In the genomic region with DNA sequence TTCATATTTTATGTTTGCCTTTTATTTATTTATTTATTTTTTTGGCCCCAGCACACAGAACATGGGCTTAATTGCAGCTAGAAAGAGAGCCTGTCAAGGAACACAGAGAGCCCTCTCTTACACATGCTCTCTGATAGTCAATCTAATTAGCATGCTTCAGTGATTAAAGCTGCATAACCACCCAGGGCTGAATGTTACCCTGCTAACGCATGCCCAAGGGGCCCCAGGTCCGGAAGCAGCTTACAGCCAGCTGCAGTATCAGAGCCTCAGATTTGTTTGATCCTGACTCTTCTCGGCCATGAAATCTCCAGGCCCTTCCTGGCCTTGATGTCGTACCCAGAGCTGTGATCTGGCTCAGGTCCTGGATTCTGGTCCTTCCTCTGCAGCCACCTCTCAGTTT, we compare ENCODE assay signal across 17 mouse cellular contexts.
DNase-seq lines count a peak whose midpoint lies in the region; ATAC-seq and TF ChIP-seq lines count a peak whose summit lies in the region.
"Had no signal": no experiment of that assay in that cellular context is flagged by ENCODE, and none has a peak within 500 bp of the region (broad histone marks: within the 10 kb centered on the region; RNA-seq: fewer than 3 reads in every experiment).

No protein-coding gene starts in this region.

- no peaks in the 10 kb centered on the region for H3K27me3 ChIP-seq in hindbrain, embryonic 12.5 days
- no peaks in the 10 kb centered on the region for H3K27me3 ChIP-seq in hindbrain, embryonic 10.5 days (ENCODE audit: insufficient read depth, poor library complexity, severe bottlenecking)
- no peaks in the 10 kb centered on the region for H3K27me3 ChIP-seq in embryonic facial prominence, embryonic 10.5 days (replicated peaks; ENCODE audit: low read depth, poor library complexity, severe bottlenecking)
- H3K27me3 ChIP-seq in hindbrain, embryonic 14.5 days (ENCODE audit: control insufficient read depth, insufficient read depth, low read length) = no peaks in the 10 kb centered on the region
- H3K27me3 ChIP-seq in midbrain, embryonic 16.5 days (ENCODE audit: control insufficient read depth, insufficient read depth, low read depth, low read length) = no peaks in the 10 kb centered on the region
- no peaks in the 10 kb centered on the region for H3K27me3 ChIP-seq in thymus, adult 2 months (ENCODE audit: control insufficient read depth, insufficient read depth, low read length)
- H3K27me3 ChIP-seq: lung, embryonic 15.5 days had no signal

- ATAC-seq in hindbrain, embryonic 12.5 days (ENCODE audit: low FRiP score) = peak; percentile 51; the same call in 1 of the 2 replicates
- ATAC-seq in hindbrain, embryonic 14.5 days (ENCODE audit: low FRiP score) = peak; percentile 51; the same call in 1 of the 2 replicates
- peak; percentile 70; the same call in 1 of the 2 replicates for ATAC-seq in midbrain, embryonic 16.5 days

- H3K9ac ChIP-seq in hindbrain, embryonic 12.5 days = no peak overlapping the region
- no peak overlapping the region for H3K9ac ChIP-seq in hindbrain, embryonic 14.5 days
- H3K9ac ChIP-seq in midbrain, embryonic 16.5 days (ENCODE audit: low read depth, low read length) = no peak overlapping the region
- H3K9ac ChIP-seq: lung, embryonic 15.5 days had no signal

- no peak for TF ChIP-seq CTCF in thymus, adult 2 months (IDR thresholded peaks at IDR 0.05; ENCODE audit: borderline replicate concordance, control insufficient read depth, extremely low read depth, insufficient read depth, low read length, poor library complexity)

- no peak overlapping the region for H3K27ac ChIP-seq in hindbrain, embryonic 12.5 days
- no peak overlapping the region for H3K27ac ChIP-seq in hindbrain, embryonic 10.5 days
- H3K27ac ChIP-seq in embryonic facial prominence, embryonic 10.5 days (replicated peaks) = no peak overlapping the region; the same call in 1 of the 2 replicates
- H3K27ac ChIP-seq in hindbrain, embryonic 14.5 days = no peak overlapping the region
- peak overlapping the region; percentile 38 for H3K27ac ChIP-seq in midbrain, embryonic 16.5 days (ENCODE audit: low read length)
- H3K27ac ChIP-seq in thymus, adult 2 months (ENCODE audit: control insufficient read depth, insufficient read depth, low read length) = no peak overlapping the region
- H3K27ac ChIP-seq: heart, embryonic 10.5 days; lung, embryonic 15.5 days had no signal

- TF ChIP-seq POLR2A in thymus, adult 2 months (IDR thresholded peaks at IDR 0.05; ENCODE audit: control insufficient read depth, extremely low read depth, insufficient read depth, low read length, poor library complexity) = no peak

- H3K4me3 ChIP-seq in hindbrain, embryonic 12.5 days = no peak overlapping the region
- H3K4me3 ChIP-seq in hindbrain, embryonic 10.5 days = no peak overlapping the region
- no peak overlapping the region for H3K4me3 ChIP-seq in embryonic facial prominence, embryonic 10.5 days
- H3K4me3 ChIP-seq in hindbrain, embryonic 14.5 days (replicated peaks; ENCODE audit: low read length) = no peak overlapping the region
- H3K4me3 ChIP-seq in midbrain, embryonic 16.5 days (ENCODE audit: low read depth, low read length) = no peak overlapping the region
- H3K4me3 ChIP-seq in thymus, adult 2 months (ENCODE audit: control insufficient read depth, insufficient read depth, low read length) = no peak overlapping the region
- H3K4me3 ChIP-seq: heart, embryonic 10.5 days; lung, embryonic 15.5 days had no signal

- no peak overlapping the region for H3K4me2 ChIP-seq in hindbrain, embryonic 12.5 days (replicated peaks)
- no peak overlapping the region for H3K4me2 ChIP-seq in hindbrain, embryonic 14.5 days (replicated peaks)
- no peak overlapping the region for H3K4me2 ChIP-seq in midbrain, embryonic 16.5 days (ENCODE audit: low read length)
- H3K4me2 ChIP-seq: lung, embryonic 15.5 days had no signal

- no peaks in the 10 kb centered on the region for H3K36me3 ChIP-seq in hindbrain, embryonic 12.5 days
- H3K36me3 ChIP-seq in hindbrain, embryonic 10.5 days = no peaks in the 10 kb centered on the region
- H3K36me3 ChIP-seq in embryonic facial prominence, embryonic 10.5 days (replicated peaks) = no peaks in the 10 kb centered on the region
- no peaks in the 10 kb centered on the region for H3K36me3 ChIP-seq in hindbrain, embryonic 14.5 days (replicated peaks; ENCODE audit: control insufficient read depth, insufficient read depth)
- H3K36me3 ChIP-seq in midbrain, embryonic 16.5 days (ENCODE audit: control insufficient read depth, insufficient read depth, low read length) = no peaks in the 10 kb centered on the region
- no peaks in the 10 kb centered on the region for H3K36me3 ChIP-seq in thymus, adult 2 months (ENCODE audit: control insufficient read depth, insufficient read depth, low read length)
- H3K36me3 ChIP-seq: heart, embryonic 10.5 days; lung, embryonic 15.5 days had no signal

- DNase-seq in hindbrain, embryonic 10.5 days (ENCODE audit: low spot score) = no peak
- DNase-seq in embryonic facial prominence, embryonic 10.5 days (ENCODE audit: low spot score) = peak; percentile 44
- no peak for DNase-seq in hindbrain, embryonic 14.5 days (ENCODE audit: low spot score)
- no peak for DNase-seq in gastrocnemius, postnatal 10 days
- no peak for DNase-seq in right cerebral cortex, postnatal 36 days (ENCODE audit: low spot score in 2 of 2)
- no peak for DNase-seq in thymus, adult 2 months
- DNase-seq: B cell, adult 2 months; cerebellum, adult 8-10 months; gastrocnemius, postnatal 14 days; heart, postnatal 36 days; kidney, adult 11 months; liver; thymus, adult 18-20 months had no signal

- WGBS in hindbrain, embryonic 12.5 days = 14% methylated on average over 4 of the region's 4 CpGs
- WGBS in hindbrain, embryonic 10.5 days = 44% methylated on average over 4 of the region's 4 CpGs
- 20% methylated on average over 4 of the region's 4 CpGs for WGBS in embryonic facial prominence, embryonic 10.5 days
- WGBS in hindbrain, embryonic 14.5 days = 22% methylated on average over 4 of the region's 4 CpGs
- WGBS in midbrain, embryonic 16.5 days = 9% methylated on average over 4 of the region's 4 CpGs
- 84% methylated on average over 4 of the region's 4 CpGs for WGBS in thymus, adult 2 months

- peaks cover 7% of the 10 kb centered on the region for H3K4me1 ChIP-seq in hindbrain, embryonic 12.5 days
- peaks cover 23% of the 10 kb centered on the region for H3K4me1 ChIP-seq in hindbrain, embryonic 10.5 days (replicated peaks)
- H3K4me1 ChIP-seq in embryonic facial prominence, embryonic 10.5 days = peaks cover 33% of the 10 kb centered on the region
- H3K4me1 ChIP-seq in hindbrain, embryonic 14.5 days (replicated peaks; ENCODE audit: control insufficient read depth, insufficient read depth, low read length) = 0 out of 2 replicates have a peak, but pooled peaks cover 8% of the 10 kb centered on the region
- peaks cover 11% of the 10 kb centered on the region for H3K4me1 ChIP-seq in midbrain, embryonic 16.5 days (ENCODE audit: control insufficient read depth, insufficient read depth, low read length)
- peaks cover 7% of the 10 kb centered on the region; the same call in 1 of the 2 replicates for H3K4me1 ChIP-seq in thymus, adult 2 months (replicated peaks; ENCODE audit: control insufficient read depth, insufficient read depth, low read length)

- no peaks in the 10 kb centered on the region for H3K9me3 ChIP-seq in hindbrain, embryonic 12.5 days (replicated peaks)
- no peaks in the 10 kb centered on the region for H3K9me3 ChIP-seq in hindbrain, embryonic 10.5 days
- H3K9me3 ChIP-seq in embryonic facial prominence, embryonic 10.5 days = no peaks in the 10 kb centered on the region
- no peaks in the 10 kb centered on the region for H3K9me3 ChIP-seq in hindbrain, embryonic 14.5 days (ENCODE audit: control insufficient read depth, low read length)
- H3K9me3 ChIP-seq in midbrain, embryonic 16.5 days (replicated peaks; ENCODE audit: control insufficient read depth, low read length, poor library complexity, severe bottlenecking) = no peaks in the 10 kb centered on the region
- H3K9me3 ChIP-seq: heart, embryonic 10.5 days; lung, embryonic 15.5 days had no signal
